Comparison of ENCODE assay signal across 18 mouse cellular contexts in the genomic region with DNA sequence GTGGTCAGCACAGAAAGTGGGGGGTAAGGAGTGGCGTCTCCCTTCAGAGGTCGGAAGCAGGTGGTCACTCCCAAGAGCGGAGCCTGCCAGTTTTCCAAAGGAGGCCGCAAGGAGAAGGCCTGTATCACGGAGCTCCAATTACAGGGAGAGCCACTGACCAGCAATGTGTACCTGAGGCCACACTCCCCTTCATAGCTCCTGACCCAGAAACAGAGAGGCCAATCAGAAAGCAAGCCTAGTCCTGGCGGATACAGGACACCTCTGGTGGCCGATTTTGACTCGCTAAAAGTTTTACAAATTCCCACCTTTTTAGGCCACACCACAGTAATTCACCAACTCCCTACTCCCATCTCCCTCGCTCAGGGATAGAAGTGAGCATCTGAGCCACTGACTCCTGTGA. TPM values are rescaled to one million over a fixed set of nuclear protein-coding genes. Genes with fewer than 3 reads are reported as not detected.
DNase-seq lines count a peak whose midpoint lies in the region; ATAC-seq lines count a peak whose summit lies in the region.
"Had no signal": no experiment of that assay in that cellular context is flagged by ENCODE, and none has a peak within 500 bp of the region (broad histone marks: within the 10 kb centered on the region; RNA-seq: fewer than 3 reads in every experiment).

No protein-coding gene starts in this region.

- H3K4me1 ChIP-seq in forebrain, embryonic 10.5 days: 0 out of 2 replicates have a peak, but pooled peaks cover 5% of the 10 kb centered on the region
- no peaks in the 10 kb centered on the region for H3K4me1 ChIP-seq in forebrain, embryonic 13.5 days
- 0 out of 2 replicates have a peak, but pooled peaks cover 2% of the 10 kb centered on the region for H3K4me1 ChIP-seq in kidney, embryonic 15.5 days
- H3K4me1 ChIP-seq in neural tube, embryonic 13.5 days (replicated peaks): no peaks in the 10 kb centered on the region
- 0 out of 2 replicates have a peak, but pooled peaks cover 2% of the 10 kb centered on the region for H3K4me1 ChIP-seq in neural tube, embryonic 15.5 days
- H3K4me1 ChIP-seq: embryonic facial prominence, embryonic 15.5 days; forebrain, embryonic 12.5 days; heart, embryonic 12.5 days; heart, embryonic 15.5 days; hindbrain, embryonic 10.5 days; hindbrain, embryonic 13.5 days; intestine, embryonic 15.5 days had no signal

- no peak overlapping the region for H3K27ac ChIP-seq in forebrain, embryonic 10.5 days
- H3K27ac ChIP-seq in forebrain, embryonic 13.5 days: no peak overlapping the region
- H3K27ac ChIP-seq in kidney, embryonic 15.5 days: no peak overlapping the region
- H3K27ac ChIP-seq in neural tube, embryonic 13.5 days (replicated peaks): no peak overlapping the region
- no peak overlapping the region for H3K27ac ChIP-seq in neural tube, embryonic 15.5 days (replicated peaks)
- H3K27ac ChIP-seq: embryonic facial prominence, embryonic 15.5 days; forebrain, embryonic 12.5 days; heart, embryonic 15.5 days; hindbrain, embryonic 10.5 days; hindbrain, embryonic 13.5 days; intestine, embryonic 15.5 days had no signal

- H3K9me3 ChIP-seq in forebrain, embryonic 10.5 days: no peaks in the 10 kb centered on the region
- no peaks in the 10 kb centered on the region for H3K9me3 ChIP-seq in forebrain, embryonic 13.5 days (replicated peaks)
- H3K9me3 ChIP-seq in kidney, embryonic 15.5 days (replicated peaks): no peaks in the 10 kb centered on the region
- no peaks in the 10 kb centered on the region for H3K9me3 ChIP-seq in neural tube, embryonic 13.5 days
- H3K9me3 ChIP-seq in neural tube, embryonic 15.5 days (replicated peaks): no peaks in the 10 kb centered on the region
- H3K9me3 ChIP-seq: embryonic facial prominence, embryonic 15.5 days; forebrain, embryonic 12.5 days; heart, embryonic 12.5 days; heart, embryonic 15.5 days; hindbrain, embryonic 10.5 days; hindbrain, embryonic 13.5 days; intestine, embryonic 15.5 days had no signal

- peak; percentile 23 for DNase-seq in forebrain, embryonic 10.5 days (ENCODE audit: extremely low spot score, low spot score)
- no peak for DNase-seq in kidney, adult 18-20 months
- no peak for DNase-seq in layer of hippocampus, adult 8-10 months (ENCODE audit: low spot score in 2 of 2)

- no peak for ATAC-seq in forebrain, embryonic 13.5 days
- peak; percentile 54; the same call in 1 of the 2 replicates for ATAC-seq in kidney, embryonic 15.5 days (replicated peaks; ENCODE audit: low FRiP score)
- 0 out of 2 replicates have a peak, but pooled peaks have one; percentile 11 for ATAC-seq in neural tube, embryonic 13.5 days (ENCODE audit: low read depth)
- no peak for ATAC-seq in neural tube, embryonic 15.5 days (ENCODE audit: low FRiP score)
- ATAC-seq: CD4-positive, CD25-positive, alpha-beta regulatory T cell, adult 4 months; hindbrain, embryonic 16.5 days; Patski had no signal

- 68% methylated on average over 9 of the region's 9 CpGs for WGBS in forebrain, embryonic 10.5 days
- 69% methylated on average over 9 of the region's 9 CpGs for WGBS in forebrain, embryonic 13.5 days
- WGBS in kidney, embryonic 15.5 days: 48% methylated on average over 9 of the region's 9 CpGs
- 67% methylated on average over 9 of the region's 9 CpGs for WGBS in neural tube, embryonic 13.5 days
- WGBS in neural tube, embryonic 15.5 days: 70% methylated on average over 9 of the region's 9 CpGs

- no peak overlapping the region for H3K4me3 ChIP-seq in forebrain, embryonic 10.5 days
- no peak overlapping the region for H3K4me3 ChIP-seq in forebrain, embryonic 13.5 days
- no peak overlapping the region for H3K4me3 ChIP-seq in kidney, embryonic 15.5 days (replicated peaks)
- H3K4me3 ChIP-seq in neural tube, embryonic 13.5 days: no peak overlapping the region
- H3K4me3 ChIP-seq in neural tube, embryonic 15.5 days (replicated peaks): no peak overlapping the region
- H3K4me3 ChIP-seq: embryonic facial prominence, embryonic 15.5 days; forebrain, embryonic 12.5 days; heart, embryonic 12.5 days; heart, embryonic 15.5 days; hindbrain, embryonic 10.5 days; hindbrain, embryonic 13.5 days; intestine, embryonic 15.5 days had no signal

- no peak overlapping the region for H3K4me2 ChIP-seq in forebrain, embryonic 13.5 days
- H3K4me2 ChIP-seq in kidney, embryonic 15.5 days: no peak overlapping the region
- H3K4me2 ChIP-seq in neural tube, embryonic 13.5 days: no peak overlapping the region
- no peak overlapping the region for H3K4me2 ChIP-seq in neural tube, embryonic 15.5 days
- H3K4me2 ChIP-seq: embryonic facial prominence, embryonic 15.5 days; forebrain, embryonic 12.5 days; heart, embryonic 12.5 days; heart, embryonic 15.5 days; hindbrain, embryonic 13.5 days; intestine, embryonic 15.5 days had no signal

- H3K9ac ChIP-seq in forebrain, embryonic 13.5 days: no peak overlapping the region
- no peak overlapping the region for H3K9ac ChIP-seq in kidney, embryonic 15.5 days
- H3K9ac ChIP-seq in neural tube, embryonic 13.5 days: no peak overlapping the region
- no peak overlapping the region for H3K9ac ChIP-seq in neural tube, embryonic 15.5 days (replicated peaks)
- H3K9ac ChIP-seq: embryonic facial prominence, embryonic 15.5 days; forebrain, embryonic 12.5 days; heart, embryonic 12.5 days; heart, embryonic 15.5 days; hindbrain, embryonic 13.5 days; intestine, embryonic 15.5 days had no signal

- peaks cover 9% of the 10 kb centered on the region; the same call in 1 of the 2 replicates for H3K27me3 ChIP-seq in forebrain, embryonic 10.5 days (ENCODE audit: poor library complexity, severe bottlenecking)
- 0 out of 2 replicates have a peak, but pooled peaks cover 4% of the 10 kb centered on the region for H3K27me3 ChIP-seq in forebrain, embryonic 13.5 days
- peaks cover 26% of the 10 kb centered on the region for H3K27me3 ChIP-seq in kidney, embryonic 15.5 days
- no peaks in the 10 kb centered on the region for H3K27me3 ChIP-seq in neural tube, embryonic 13.5 days
- 0 out of 2 replicates have a peak, but pooled peaks cover 3% of the 10 kb centered on the region for H3K27me3 ChIP-seq in neural tube, embryonic 15.5 days (replicated peaks)
- H3K27me3 ChIP-seq: embryonic facial prominence, embryonic 15.5 days; intestine, embryonic 15.5 days had no signal

- H3K36me3 ChIP-seq in forebrain, embryonic 10.5 days (replicated peaks): no peaks in the 10 kb centered on the region
- no peaks in the 10 kb centered on the region for H3K36me3 ChIP-seq in forebrain, embryonic 13.5 days (ENCODE audit: poor library complexity, severe bottlenecking)
- H3K36me3 ChIP-seq in kidney, embryonic 15.5 days: no peaks in the 10 kb centered on the region
- no peaks in the 10 kb centered on the region for H3K36me3 ChIP-seq in neural tube, embryonic 13.5 days
- H3K36me3 ChIP-seq in neural tube, embryonic 15.5 days: no peaks in the 10 kb centered on the region
- H3K36me3 ChIP-seq: embryonic facial prominence, embryonic 15.5 days; forebrain, embryonic 12.5 days; heart, embryonic 12.5 days; heart, embryonic 15.5 days; hindbrain, embryonic 10.5 days; hindbrain, embryonic 13.5 days; intestine, embryonic 15.5 days had no signal

RNA-seq across cellular contexts. Expression of a gene that starts 10.9 kb away (rescaled TPM):
- 21.8 and 23.4 TPM in 2 replicates for polyA plus RNA-seq in forebrain, embryonic 10.5 days (2016; fragmentation: Nextera tagmentation; extraction: Ambion mirVana)
- polyA plus RNA-seq in forebrain, embryonic 13.5 days (2015; fragmentation: Nextera tagmentation; extraction: Ambion mirVana): 3.0 and 4.5 TPM in 2 replicates
- polyA plus RNA-seq in kidney, embryonic 15.5 days (2015; fragmentation: Nextera tagmentation; extraction: Ambion mirVana): 4.1 and 5.2 TPM in 2 replicates
- 5.2 and 5.8 TPM in 2 replicates for polyA plus RNA-seq in neural tube, embryonic 13.5 days (2015; fragmentation: Nextera tagmentation; extraction: Ambion mirVana)
- polyA plus RNA-seq in neural tube, embryonic 15.5 days (2015; fragmentation: Nextera tagmentation; extraction: Ambion mirVana): 7.5 and 8.5 TPM in 2 replicates
- total RNA-seq in layer of hippocampus, adult 8-10 months (2022): 100 to 1,000 TPM; 131 to 178 (median 143) TPM
- total RNA-seq: granulocyte monocyte progenitor cell, adult 5-6 weeks had no signal

Comparison
In these comparisons a context has a peak if more than half of its experiments do, and no peak if none do; other contexts are left out.
1. ATAC-seq: peak in kidney, embryonic 15.5 days (single experiment) and neural tube, embryonic 13.5 days (single experiment); none in forebrain, embryonic 13.5 days (single experiment) and neural tube, embryonic 15.5 days (single experiment).